Mouse (Mus musculus) thymus, adult 2 months (tissue): ENCODE measurements around the gene 2010111I01Rik. TPM values are rescaled to one million over a fixed set of nuclear protein-coding genes. Genes with fewer than 3 reads are reported as not detected.

Experiments used
- DNase-seq: peaks from one replicate; pipeline ENCODE4 v3.0.0; 2021
- H3K27ac ChIP-seq: fragments of 200-500 bp; 2 replicates; pipeline ENCODE4 v1.5.1; 2012; ENCODE audit warnings: low read length, control low read depth; ENCODE audit not compliant: control insufficient read depth, insufficient read depth
- H3K27me3 ChIP-seq: fragments of 200-500 bp; 2 replicates; pipeline ENCODE4 v1.6.1; 2012; ENCODE audit warnings: mild to moderate bottlenecking, low read length, moderate library complexity, mixed read lengths; ENCODE audit not compliant: control insufficient read depth, insufficient read depth
- H3K36me3 ChIP-seq: fragments of 200-500 bp; 2 replicates; pipeline ENCODE4 v1.6.1; 2012; ENCODE audit warnings: mild to moderate bottlenecking, low read length, moderate library complexity; ENCODE audit not compliant: control insufficient read depth, insufficient read depth
- H3K4me1 ChIP-seq: fragments of 200-500 bp; replicated peaks from 2 replicates; pipeline ENCODE4 v1.6.1; 2012; ENCODE audit warnings: low read length; ENCODE audit not compliant: control insufficient read depth, insufficient read depth
- H3K4me3 ChIP-seq: fragments of 200-500 bp; 2 replicates; pipeline ENCODE4 v1.5.1; 2012; ENCODE audit warnings: mild to moderate bottlenecking, low read length, control low read depth, moderate library complexity; ENCODE audit not compliant: control insufficient read depth, insufficient read depth
- CTCF ChIP-seq: fragments of 200-500 bp; IDR thresholded peaks from 2 replicates; pipeline ENCODE4 v1.5.1; 2012; ENCODE audit warnings: mild to moderate bottlenecking, control low read depth, low read length, moderate library complexity, borderline replicate concordance; ENCODE audit not compliant: control insufficient read depth, poor library complexity, insufficient read depth; ENCODE audit errors: extremely low read depth
- POLR2A ChIP-seq: fragments of 200-500 bp; IDR thresholded peaks from 2 replicates; pipeline ENCODE4 v1.6.1; 2012; ENCODE audit warnings: mild to moderate bottlenecking, low read length, control low read depth, moderate library complexity; ENCODE audit not compliant: control insufficient read depth, poor library complexity, insufficient read depth; ENCODE audit errors: extremely low read depth
- WGBS: fragments of 180-500 bp; shearing (Covaris S2); methylation state at CpG from one replicate; pipeline ENCODE4 v1.1.7; 2018; 5-methylcytosine and 5-hydroxymethylcytosine counted together
- polyA plus RNA-seq: library from polyadenylated mRNA; depleted of rRNA; stranded (reverse); fragments of >200 nt; gene quantifications from 2 replicates; pipeline ENCODE4 v1.2.3, GENCODE M21; 2012

Gene 2010111I01Rik
- polyA plus RNA-seq, 1 experiment, result 61.4 TPM

- no peaks in the 10 kb centered on the region for H3K27me3 ChIP-seq
- no peaks in the 10 kb centered on the region for H3K4me1 ChIP-seq
- DNase-seq, result no peak
- H3K27ac ChIP-seq, result no peak overlapping the region
- H3K4me3 ChIP-seq, result no peak overlapping the region
- TF ChIP-seq POLR2A, result no peak
- TF ChIP-seq CTCF, result no peak
- no peaks in the 10 kb centered on the region for H3K36me3 ChIP-seq
Observed at GRCm38 (mm10) chr13:63138376-63139048, 173.8 kb downstream of the 2010111I01Rik start.

- H3K27me3 ChIP-seq, result no peaks in the 10 kb centered on the region
- no peaks in the 10 kb centered on the region for H3K4me1 ChIP-seq
- no peak overlapping the region for H3K27ac ChIP-seq
- H3K4me3 ChIP-seq, result no peak overlapping the region
- H3K36me3 ChIP-seq, result no peaks in the 10 kb centered on the region
- TF ChIP-seq CTCF (no peak), POLR2A (no peak)
- DNase-seq, result no peak
- 97% methylated on average over 10 of the region's 10 CpGs for WGBS
Observed at GRCm38 (mm10) chr13:63139463-63140226, 175.0 kb downstream of the 2010111I01Rik start.

- TF ChIP-seq CTCF (no peak), POLR2A (no peak)
- no peaks in the 10 kb centered on the region for H3K27me3 ChIP-seq
- 88% methylated on average over 6 of the region's 6 CpGs for WGBS
- no peaks in the 10 kb centered on the region for H3K36me3 ChIP-seq
- DNase-seq, result no peak
- no peaks in the 10 kb centered on the region for H3K4me1 ChIP-seq
- no peak overlapping the region for H3K27ac ChIP-seq
- no peak overlapping the region for H3K4me3 ChIP-seq
Observed at GRCm38 (mm10) chr13:63140784-63141183, 176.1 kb downstream of the 2010111I01Rik start.

GRCm38 (mm10) chr13:63141275-63141674 lies 176.6 kb downstream of the 2010111I01Rik start:
- H3K36me3 ChIP-seq, result no peaks in the 10 kb centered on the region
- H3K4me3 ChIP-seq, result no peak overlapping the region
- TF ChIP-seq CTCF, result no peak
- no peak for TF ChIP-seq POLR2A
- DNase-seq, result no peak
- no peak overlapping the region for H3K27ac ChIP-seq
- H3K4me1 ChIP-seq, result no peaks in the 10 kb centered on the region
- H3K27me3 ChIP-seq, result no peaks in the 10 kb centered on the region

- H3K36me3 ChIP-seq, result no peaks in the 10 kb centered on the region
- H3K27ac ChIP-seq, result no peak overlapping the region
- WGBS, result 97% methylated on average over 4 of the region's 4 CpGs
- no peak for DNase-seq
- H3K4me1 ChIP-seq, result no peaks in the 10 kb centered on the region
- TF ChIP-seq CTCF (no peak), POLR2A (no peak)
- H3K4me3 ChIP-seq, result no peak overlapping the region
- H3K27me3 ChIP-seq, result no peaks in the 10 kb centered on the region
Observed at GRCm38 (mm10) chr13:63146604-63147188, 182.0 kb downstream of the 2010111I01Rik start.

GRCm38 (mm10) chr13:63148157-63148556 lies 183.5 kb downstream of the 2010111I01Rik start:
- WGBS, result 93% methylated on average over 1 of the region's 1 CpGs
- H3K36me3 ChIP-seq, result no peaks in the 10 kb centered on the region
- no peak overlapping the region for H3K27ac ChIP-seq
- H3K27me3 ChIP-seq, result no peaks in the 10 kb centered on the region
- H3K4me3 ChIP-seq, result no peak overlapping the region
- DNase-seq, result no peak
- no peaks in the 10 kb centered on the region for H3K4me1 ChIP-seq
- no peak for TF ChIP-seq CTCF
- TF ChIP-seq POLR2A, result no peak
